Mouse (Mus musculus) left cerebral cortex, postnatal 36 days (tissue): ENCODE results near the gene Ssr4. TPM values are rescaled to one million over a fixed set of nuclear protein-coding genes. Genes with fewer than 3 reads are reported as not detected.
"Not testable (repeated sequence)": the region's sequence is repeated elsewhere in the genome, so short reads cannot be mapped to it uniquely, and the experiment has no call there.

Source experiments
- DNase-seq, 2 experiments: peaks; one replicate each; pipeline ENCODE4 v3.0.0; 2021 to 2022; ENCODE audit warnings: low spot score in 2 of 2, mixed read lengths in 1 of 2
- intact Hi-C: fragments of 180-260 bp; cut with DNase I; formaldehyde crosslinking; loops from one replicate; pipeline ENCODE4 v1.15.1; 2025
- total RNA-seq, 2 experiments: library from RNA; stranded (reverse); gene quantifications; 2 replicates each; pipeline ENCODE4 v1.2.3; 2021

Gene Ssr4
- 10 to 100 TPM; 81.2 to 95.9 TPM for total RNA-seq

DNA sequence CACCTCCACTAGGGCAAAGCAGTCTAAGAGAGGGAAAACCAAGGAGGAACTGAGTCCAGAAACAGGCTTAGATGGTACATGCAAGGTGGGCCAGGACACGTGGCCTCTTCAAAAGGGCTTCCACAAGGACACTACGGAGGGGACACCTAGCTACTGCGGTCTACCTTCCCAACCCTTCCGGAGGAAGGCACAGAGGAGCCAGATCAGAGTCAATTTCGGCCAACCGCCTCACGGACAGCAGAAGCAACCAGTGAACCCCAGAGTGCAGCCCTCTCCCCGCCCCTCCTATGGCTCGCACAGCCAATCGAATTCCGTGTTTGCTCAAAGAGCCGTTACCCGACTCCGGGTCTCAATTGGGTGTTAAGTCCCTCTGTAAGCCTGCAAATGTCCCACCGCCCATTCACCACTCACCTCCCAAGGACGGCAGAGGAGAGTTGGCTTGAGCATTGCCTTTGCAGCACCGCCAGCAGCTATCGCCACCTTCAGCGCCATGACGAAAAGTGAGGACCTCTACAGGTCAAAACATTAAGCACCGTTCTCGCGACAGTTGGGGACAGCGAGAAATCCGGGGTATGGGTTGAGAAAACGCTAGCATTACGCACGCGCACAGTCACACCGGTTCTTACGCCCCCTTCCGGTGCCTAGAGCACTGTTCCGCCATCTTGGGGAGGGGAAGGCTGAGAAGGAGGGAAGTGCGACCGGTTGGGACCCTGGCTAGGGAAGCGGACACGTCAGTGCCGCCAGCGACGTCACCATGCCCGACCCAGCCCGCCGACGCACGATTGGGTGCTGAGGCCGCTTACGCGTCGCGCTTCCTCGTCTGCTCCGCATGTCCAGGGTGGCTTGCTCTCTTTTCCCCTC lies at the start of gene Ssr4, which contains the start of gene Idh3g:
Gene Ssr4 (plus strand): TSS at position 665 of the 861 bp plus-strand sequence.
Gene Idh3g (minus strand): TSS at position 534 of the 861 bp plus-strand sequence.
- intact Hi-C loops, result loop anchor here (5.0 kb wide), 1 partner anchor 136 kb away; the partner anchor contains the start of genes Arhgap4 and Naa10
- DNase-seq, result peak; percentile 90 to 92

DNA sequence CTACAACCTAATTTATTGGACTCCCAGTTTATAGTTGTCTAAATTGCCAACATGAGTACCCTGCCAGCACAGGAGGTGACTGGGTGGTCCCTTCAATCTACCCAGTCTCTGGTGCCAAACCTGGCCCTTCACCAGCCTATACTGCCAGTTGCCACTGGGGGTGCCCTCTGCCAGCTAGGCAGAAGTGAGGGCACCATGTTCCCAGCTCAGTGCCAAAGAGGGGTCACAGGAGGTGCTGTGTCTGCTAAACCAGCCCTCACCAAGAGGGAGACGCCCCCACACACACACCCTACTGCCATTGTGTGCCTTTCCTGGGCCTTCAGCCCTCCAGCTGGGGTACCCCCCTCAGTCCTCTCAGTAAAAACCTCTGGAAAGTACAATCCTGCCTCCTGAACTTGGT lies 48.7 kb upstream of the Ssr4 start:
- intact Hi-C loops, result no loop called here
- no peak for DNase-seq

- no peak for DNase-seq
- intact Hi-C loops, result no loop called here
These were observed 47.7 kb upstream of the Ssr4 start for GRCm38 (mm10) chrX:73739151-73739550.

DNA sequence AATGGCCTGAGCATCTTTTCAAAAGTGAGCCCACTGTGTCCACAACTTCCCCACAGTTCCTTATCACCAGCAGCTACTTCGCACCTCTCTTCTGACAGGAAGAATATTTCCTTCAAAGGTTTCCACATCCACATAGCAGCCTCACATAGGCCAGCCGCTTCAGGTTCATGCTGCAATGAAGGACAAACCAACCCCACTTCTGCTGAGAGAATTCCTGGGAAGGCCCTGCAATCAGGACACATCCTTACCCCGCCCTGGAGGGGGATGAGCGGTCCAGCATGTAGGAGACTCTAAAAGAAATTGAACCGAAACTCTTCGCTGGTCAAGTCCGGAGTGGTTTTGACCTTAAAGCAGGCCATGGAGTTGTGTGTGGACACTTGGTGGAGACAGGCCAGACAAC lies 47.0 kb upstream of the Ssr4 start:
- intact Hi-C loops, DNase-seq: not testable (repeated sequence)

DNA sequence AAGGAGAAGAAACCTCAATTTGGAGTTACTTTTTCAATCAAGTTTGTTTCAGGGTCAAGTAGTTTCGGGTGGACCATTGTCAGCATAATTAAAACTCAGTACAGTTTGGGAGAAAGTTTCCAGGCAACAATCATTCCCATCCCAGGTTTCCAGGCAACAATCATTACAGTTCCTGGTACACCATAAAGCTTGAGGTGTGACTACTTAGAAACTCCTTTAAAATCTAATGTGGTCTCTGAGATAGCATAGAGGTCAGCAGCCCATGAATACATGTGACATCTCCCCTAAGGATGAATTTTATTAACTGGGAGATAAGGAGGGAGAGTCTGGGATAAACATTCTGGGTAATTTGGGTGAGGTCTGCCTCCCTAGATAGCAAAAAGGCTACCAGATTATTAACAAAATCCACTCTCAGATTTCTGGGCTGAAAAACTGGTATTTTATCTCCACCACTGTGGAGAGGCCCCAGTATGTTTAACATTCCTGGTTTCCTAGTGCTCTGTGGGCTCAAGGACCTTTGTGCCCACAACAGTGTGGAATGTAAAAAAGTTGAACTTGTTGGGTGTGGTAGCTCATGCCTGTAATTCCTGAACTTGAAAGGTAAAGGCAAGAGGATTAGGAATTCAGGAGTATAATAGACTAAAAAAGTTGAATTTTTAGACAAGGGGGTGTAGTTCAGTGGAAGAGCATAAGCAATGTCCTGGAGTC lies 41.9 kb upstream of the Ssr4 start:
- intact Hi-C loops, result no loop called here
- no peak for DNase-seq

DNA sequence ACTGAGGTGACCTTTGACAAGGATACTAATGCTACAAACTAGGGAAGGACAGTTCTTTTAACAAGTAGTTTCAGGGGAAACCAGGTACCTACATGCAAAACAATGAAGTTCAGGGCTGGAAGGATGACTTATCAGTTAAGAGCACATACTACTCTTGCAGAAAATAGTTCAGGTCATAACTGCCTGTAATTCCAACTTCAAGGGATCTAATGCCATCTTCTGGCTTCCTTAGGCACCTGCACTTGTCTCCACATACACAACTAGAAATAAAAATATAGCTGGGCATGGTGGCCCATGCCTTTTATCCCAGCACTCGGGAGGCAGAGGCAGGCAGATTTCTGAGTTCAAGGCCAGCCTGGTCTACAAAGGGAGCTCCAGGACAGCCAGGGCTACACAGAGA lies 37.9 kb upstream of the Ssr4 start:
- intact Hi-C loops, result no loop called here
- no peak for DNase-seq

- DNase-seq, result no peak
- intact Hi-C loops, result no loop called here
These were observed 30.3 kb upstream of the Ssr4 start, which contains the start of gene Plxnb3 for GRCm38 (mm10) chrX:73756334-73757140. Plxnb3 (plus strand) TSS chrX:73757090.

DNA sequence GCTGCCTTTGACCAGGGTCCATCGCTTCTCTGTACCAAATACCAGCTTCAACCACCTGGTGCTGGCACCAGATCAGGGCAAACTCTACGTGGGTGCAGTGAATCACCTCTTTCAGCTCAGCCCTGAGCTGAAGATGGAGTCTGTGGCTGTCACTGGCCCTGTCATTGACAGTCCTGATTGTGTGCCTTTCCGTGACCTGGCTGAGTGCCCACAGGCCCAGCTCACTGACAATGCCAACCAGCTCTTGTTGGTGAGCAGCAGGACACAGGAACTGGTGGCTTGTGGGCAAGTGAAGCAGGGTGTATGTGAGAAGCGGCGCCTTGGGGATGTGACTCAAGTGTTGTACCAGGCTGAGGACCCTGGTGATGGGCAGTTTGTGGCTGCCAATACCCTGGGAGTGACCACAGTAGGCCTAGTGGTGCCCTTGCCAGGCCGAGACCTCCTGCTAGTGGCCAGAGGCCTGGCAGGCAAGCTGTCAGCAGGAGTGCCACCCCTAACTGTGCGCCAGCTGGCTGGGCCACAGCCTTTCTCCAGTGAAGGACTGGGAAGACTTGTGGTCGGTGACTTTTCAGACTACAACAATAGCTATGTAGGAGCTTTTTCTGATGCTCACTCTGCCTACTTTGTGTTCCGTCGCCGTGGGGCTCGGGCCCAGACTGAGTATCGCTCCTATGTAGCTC lies 28.1 kb upstream of the Ssr4 start:
- DNase-seq, result no peak
- intact Hi-C loops, result no loop called here

DNA sequence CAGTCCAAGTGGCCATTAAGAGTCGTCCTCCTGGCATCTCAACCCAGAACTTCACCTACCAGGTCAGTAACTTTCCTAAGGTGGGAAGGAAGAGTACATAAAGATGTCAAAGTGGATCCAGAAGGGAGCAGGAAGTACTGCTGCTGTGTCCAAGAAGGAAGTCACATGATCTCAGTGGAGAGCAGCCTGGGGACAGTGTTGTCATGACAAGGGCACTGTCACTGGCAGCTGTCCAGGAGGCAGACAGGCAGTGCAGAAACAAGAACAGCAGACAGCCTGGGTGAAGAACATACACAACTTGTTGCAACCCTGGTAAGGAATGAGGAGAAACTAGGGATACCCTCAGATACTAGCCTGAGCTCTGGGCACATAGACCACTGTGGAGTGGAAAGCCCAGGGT lies 21.5 kb upstream of the Ssr4 start:
- intact Hi-C loops, result no loop called here
- DNase-seq, result no peak

DNA sequence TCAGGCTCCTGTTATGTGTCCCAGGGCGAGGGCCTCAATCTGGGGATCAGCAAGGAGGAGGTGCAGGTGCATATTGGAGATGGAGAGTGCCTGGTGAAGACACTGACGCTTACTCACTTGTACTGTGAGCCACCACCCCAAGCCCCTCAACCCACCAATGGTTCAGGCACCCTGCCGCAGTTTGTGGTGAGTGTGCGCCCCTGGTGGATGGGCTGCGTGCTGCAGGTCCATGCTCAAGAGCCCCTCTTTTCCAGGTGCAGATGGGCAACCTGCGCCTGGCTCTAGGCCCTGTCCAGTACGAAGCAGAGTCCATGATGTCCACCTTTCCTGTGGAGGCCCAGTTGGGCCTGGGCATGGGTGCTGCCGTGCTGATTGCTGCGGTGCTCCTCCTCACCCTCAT lies 19.6 kb upstream of the Ssr4 start:
- intact Hi-C loops, result no loop called here
- no peak for DNase-seq

DNA sequence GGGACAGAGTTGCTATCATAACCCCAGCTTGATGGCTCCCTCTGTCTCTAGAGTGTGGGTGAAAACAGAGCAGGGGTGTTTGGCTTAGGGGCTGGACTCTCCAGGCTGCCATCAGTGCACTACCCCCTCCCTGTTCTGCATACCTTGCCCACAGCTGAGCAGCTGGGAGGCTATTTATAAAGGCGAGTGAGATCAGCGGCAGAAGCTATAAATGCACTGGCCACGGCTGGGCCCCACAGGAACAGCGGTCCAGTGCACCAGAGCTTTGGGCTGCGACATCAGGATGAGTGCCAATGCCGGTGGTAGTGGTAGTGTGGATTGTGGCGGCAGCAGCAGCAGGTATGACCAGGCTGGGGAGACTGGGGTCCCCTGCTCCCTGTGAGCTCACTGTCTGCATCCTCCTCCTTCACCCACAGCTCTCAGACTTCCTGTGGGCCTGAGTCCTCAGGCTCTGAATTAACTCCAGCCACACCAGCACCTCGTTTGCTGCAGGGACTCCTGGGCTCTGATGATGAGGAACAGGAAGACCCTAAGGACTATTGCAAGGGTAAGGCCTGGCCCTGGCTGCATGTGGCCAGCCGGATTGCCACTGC lies 12.6 kb upstream of the Ssr4 start, which contains the start of gene Srpk3:
Gene Srpk3 (plus strand): TSS at position 238 of the 593 bp plus-strand sequence.
- intact Hi-C loops, result no loop called here

GRCm38 (mm10) chrX:73774802-73775483 lies 11.9 kb upstream of the Ssr4 start:
- no peak for DNase-seq
- intact Hi-C loops, result no loop called here

More for the DNA sequence above, 12.6 kb upstream of the Ssr4 start, which contains the start of gene Srpk3:
- DNase-seq, result peak in 1 of 2 experiments; percentile 55

DNA sequence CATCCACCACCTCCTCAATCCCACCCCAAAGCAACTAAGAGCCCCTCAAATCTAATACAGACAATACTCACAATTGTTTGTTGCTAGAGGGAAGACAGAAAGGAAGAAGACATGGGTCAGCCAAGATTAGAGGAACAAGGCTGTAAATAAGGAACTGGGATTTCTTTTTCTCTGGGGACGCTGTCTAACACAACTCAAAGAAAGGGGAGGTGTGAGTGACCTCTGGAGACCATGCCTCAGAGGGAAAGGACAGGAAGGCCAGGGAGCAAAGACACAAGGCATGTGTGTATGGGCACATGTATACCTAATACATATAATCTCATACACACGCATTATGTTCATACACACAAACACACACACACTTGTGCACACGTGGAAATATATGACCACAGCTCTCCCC lies 4.6 kb upstream of the Ssr4 start:
- DNase-seq, result no peak
- intact Hi-C loops, result loop anchor here (5.0 kb wide), 1 partner anchor 65 kb away; the partner anchor contains the start of genes Abcd1 and Bcap31

- intact Hi-C loops, result loop anchor here (5.0 kb wide), 1 partner anchor 137 kb away; the partner anchor contains the start of genes Arhgap4 and Naa10
- DNase-seq, result no peak
These were observed 1.2 kb upstream of the Ssr4 start for GRCm38 (mm10) chrX:73785666-73786065.

GRCm38 (mm10) chrX:73787225-73787558 lies 364 bp downstream of the Ssr4 start:
- intact Hi-C loops, result loop anchor here (5.0 kb wide), 1 partner anchor 135 kb away; the partner anchor contains the start of genes Arhgap4 and Naa10
- no peak for DNase-seq

DNA sequence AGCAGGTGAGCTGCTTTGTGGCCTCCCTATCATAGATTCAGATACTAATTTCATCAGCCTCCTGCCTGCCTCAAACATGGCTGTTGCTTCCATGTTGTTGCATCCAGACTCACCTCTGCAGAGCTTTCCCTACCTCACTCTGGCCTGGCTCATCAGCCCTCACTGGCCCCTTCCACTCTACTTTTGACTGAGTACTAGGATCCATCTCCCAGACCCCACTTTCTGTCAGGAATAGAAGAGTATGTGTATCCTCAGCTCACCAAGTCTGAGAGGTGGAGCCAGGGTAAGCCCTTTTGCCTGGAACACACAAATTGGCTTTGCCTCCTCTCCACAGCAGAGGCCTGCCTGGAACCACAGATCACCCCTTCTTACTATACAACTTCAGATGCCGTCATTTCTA lies 1.7 kb downstream of the Ssr4 start:
- DNase-seq, result no peak
- intact Hi-C loops, result loop anchor here (5.0 kb wide), 1 partner anchor 134 kb away; the partner anchor contains the start of genes Arhgap4 and Naa10

- no peak for DNase-seq
- intact Hi-C loops, result no loop called here
These were observed 6.2 kb downstream of the Ssr4 start for GRCm38 (mm10) chrX:73793039-73793438.

- DNase-seq, result no peak
- intact Hi-C loops, result no loop called here
These were observed 6.7 kb downstream of the Ssr4 start for GRCm38 (mm10) chrX:73793505-73793904.
